8 mouse cellular contexts compared by ENCODE assay signal in the genomic region with DNA sequence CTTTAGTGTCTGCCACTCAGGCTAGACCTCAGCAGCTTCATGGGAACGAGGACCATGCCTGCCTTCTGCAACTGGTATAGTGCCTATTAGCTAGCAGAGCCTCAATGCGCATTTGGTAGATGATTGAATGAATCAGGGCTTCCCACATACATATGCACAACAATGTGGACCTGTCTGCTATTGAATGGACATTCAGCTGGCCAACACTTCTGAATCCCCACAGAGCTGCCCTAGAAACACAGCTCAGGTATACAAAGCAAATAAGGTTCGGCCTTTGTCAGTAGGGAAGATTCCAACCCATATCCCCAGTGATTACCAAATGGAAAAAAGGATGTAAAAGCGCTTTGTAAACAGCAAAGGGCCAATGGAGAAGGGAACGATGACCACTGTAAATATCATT. TPM values are rescaled to one million over a fixed set of nuclear protein-coding genes. Genes with fewer than 3 reads are reported as not detected.
DNase-seq lines count a peak whose midpoint lies in the region; ATAC-seq and TF ChIP-seq lines count a peak whose summit lies in the region.

No protein-coding gene starts in this region.

- peak overlapping the region; percentile 85 for H3K4me2 ChIP-seq in intestine, embryonic 15.5 days (replicated peaks)
- peak overlapping the region; percentile 73 for H3K4me2 ChIP-seq in neural tube, embryonic 12.5 days (replicated peaks)

- H3K27ac ChIP-seq in spleen, adult 2 months (ENCODE audit: insufficient read depth, low read length) = no peak overlapping the region
- H3K27ac ChIP-seq in intestine, embryonic 15.5 days = no peak overlapping the region
- H3K27ac ChIP-seq in neural tube, embryonic 12.5 days = no peak overlapping the region

- WGBS in spleen, adult 2 months = 29% methylated on average over 5 of the region's 5 CpGs
- 23% methylated on average over 5 of the region's 5 CpGs for WGBS in intestine, embryonic 15.5 days
- 9% methylated on average over 5 of the region's 5 CpGs for WGBS in neural tube, embryonic 12.5 days

- no peaks in the 10 kb centered on the region for H3K9me3 ChIP-seq in intestine, embryonic 15.5 days
- no peaks in the 10 kb centered on the region for H3K9me3 ChIP-seq in neural tube, embryonic 12.5 days

- TF ChIP-seq POLR2A in spleen, adult 2 months (IDR thresholded peaks at IDR 0.05; ENCODE audit: low read depth, low read length) = no peak

- no peak for TF ChIP-seq CTCF in spleen, adult 2 months (IDR thresholded peaks at IDR 0.05; ENCODE audit: extremely low read depth, insufficient read depth, insufficient read length, insufficient replicate concordance)

- no peaks in the 10 kb centered on the region for H3K27me3 ChIP-seq in spleen, adult 2 months (ENCODE audit: control insufficient read depth, insufficient read depth, low read length)
- no peaks in the 10 kb centered on the region for H3K27me3 ChIP-seq in intestine, embryonic 15.5 days (replicated peaks)
- H3K27me3 ChIP-seq in neural tube, embryonic 12.5 days (replicated peaks) = no peaks in the 10 kb centered on the region

- H3K4me3 ChIP-seq in spleen, adult 2 months (ENCODE audit: extremely low read depth, insufficient read depth, insufficient read length) = peak overlapping the region; percentile 67; the same call in 1 of the 2 replicates
- peak overlapping the region; percentile 75 for H3K4me3 ChIP-seq in intestine, embryonic 15.5 days (replicated peaks)
- peak overlapping the region; percentile 75 for H3K4me3 ChIP-seq in neural tube, embryonic 12.5 days

- DNase-seq in frontal cortex, postnatal 36 days (ENCODE audit: low spot score in 2 of 2) = peak; percentile 13 to 23
- no peak for DNase-seq in frontal cortex, postnatal 14 days (ENCODE audit: low spot score in 2 of 2)
- DNase-seq in spleen, adult 2 months (ENCODE audit: low read depth in 1 of 2, low spot score in 2 of 2) = no peak
- DNase-seq in spleen, adult 18-20 months = no peak
- no peak for DNase-seq in urinary bladder, adult 18-20 months (ENCODE audit: low spot score in 2 of 2)
- no peak for DNase-seq in frontal cortex, postnatal 25 days (ENCODE audit: low spot score in 2 of 2)

- no peaks in the 10 kb centered on the region for H3K36me3 ChIP-seq in spleen, adult 2 months (ENCODE audit: control insufficient read depth, insufficient read depth, low read length)
- H3K36me3 ChIP-seq in intestine, embryonic 15.5 days = no peaks in the 10 kb centered on the region
- H3K36me3 ChIP-seq in neural tube, embryonic 12.5 days = peaks cover 11% of the 10 kb centered on the region

- H3K4me1 ChIP-seq in spleen, adult 2 months (ENCODE audit: control insufficient read depth, insufficient read depth, insufficient read length) = peaks cover 4% of the 10 kb centered on the region; the same call in 1 of the 2 replicates
- no peaks in the 10 kb centered on the region; the same call in 1 of the 2 replicates for H3K4me1 ChIP-seq in intestine, embryonic 15.5 days (replicated peaks)
- H3K4me1 ChIP-seq in neural tube, embryonic 12.5 days = peaks cover 15% of the 10 kb centered on the region

- peak overlapping the region; percentile 66; the same call in 1 of the 2 replicates for H3K9ac ChIP-seq in intestine, embryonic 15.5 days
- peak overlapping the region; percentile 76 for H3K9ac ChIP-seq in neural tube, embryonic 12.5 days

- no peak for ATAC-seq in intestine, embryonic 15.5 days
- ATAC-seq in neural tube, embryonic 12.5 days (ENCODE audit: low FRiP score, low read depth) = peak; percentile 1; the same call in 1 of the 2 replicates

RNA-seq across cellular contexts. Expression of a gene that starts 0.7 kb away (rescaled TPM):
- polyA plus RNA-seq in spleen, adult 2 months (2012; rRNA removed) = 1.4 and 2.6 TPM in 2 replicates
- 2.3 and 2.4 TPM in 2 replicates for polyA plus RNA-seq in intestine, embryonic 15.5 days (2015; fragmentation: Nextera tagmentation; extraction: Ambion mirVana)
- 20.7 and 21.0 TPM in 2 replicates for polyA plus RNA-seq in neural tube, embryonic 12.5 days (2016; fragmentation: Nextera tagmentation; extraction: Ambion mirVana)

Comparison
In these comparisons a context has a peak if more than half of its experiments do, and no peak if none do; other contexts are left out.
1. DNase-seq: peak in frontal cortex, postnatal 36 days (2 of 2); none in frontal cortex, postnatal 14 days (0 of 2), spleen, adult 2 months (0 of 2), spleen, adult 18-20 months (0 of 2), urinary bladder, adult 18-20 months (0 of 2) and frontal cortex, postnatal 25 days (0 of 2).
2. Peak in every context shown above with its lines, with median percentiles within 50 percentile points of each other: H3K4me3 ChIP-seq.